Mouse (Mus musculus): ENCODE data around the gene Sco1. TPM values are rescaled to one million over a fixed set of nuclear protein-coding genes. Genes with fewer than 3 reads are reported as not detected.

The Sco1 gene
- polyA plus RNA-seq, 1 experiment from 2014 or later: 18.8 TPM

- H3K27me3 ChIP-seq (ENCODE audit: control insufficient read depth, insufficient read depth, low read length): peaks cover 8% of the 10 kb centered on the region
- ATAC-seq (replicated peaks; ENCODE audit: extremely low read depth, insufficient read depth, low FRiP score): no peak
- WGBS: 90% methylated on average over 16 of the region's 16 CpGs
These were observed 46.8 kb downstream of the Sco1 start for GRCm38 (mm10) chr11:67099241-67099640.

GRCm38 (mm10) chr11:67100169-67100568, 47.7 kb downstream of the Sco1 start:
- H3K9ac ChIP-seq (ENCODE audit: low read length): no peak overlapping the region
- WGBS: 28% methylated on average over 6 of the region's 6 CpGs
- no peak for ATAC-seq (replicated peaks; ENCODE audit: extremely low read depth, insufficient read depth, low FRiP score)
- peaks cover 5% of the 10 kb centered on the region for H3K27me3 ChIP-seq (ENCODE audit: control insufficient read depth, insufficient read depth, low read length)
- H3K4me2 ChIP-seq (ENCODE audit: low read depth, low read length): no peak overlapping the region
- H3K4me1 ChIP-seq (ENCODE audit: control insufficient read depth, insufficient read depth, low read length): peaks cover 6% of the 10 kb centered on the region; the same call in 1 of the 2 replicates
- H3K27ac ChIP-seq (ENCODE audit: low read length): no peak overlapping the region
- no peaks in the 10 kb centered on the region for H3K9me3 ChIP-seq (replicated peaks; ENCODE audit: control insufficient read depth, low read length)
- H3K36me3 ChIP-seq (ENCODE audit: control insufficient read depth, insufficient read depth): no peaks in the 10 kb centered on the region
- no peak overlapping the region for H3K4me3 ChIP-seq (ENCODE audit: low read length)

More at GRCm38 (mm10) chr11:67099241-67099640, 46.8 kb downstream of the Sco1 start:
- no peak overlapping the region for H3K4me2 ChIP-seq (ENCODE audit: low read depth, low read length)
- H3K4me3 ChIP-seq (ENCODE audit: low read length): no peak overlapping the region
- no peaks in the 10 kb centered on the region for H3K4me1 ChIP-seq (ENCODE audit: control insufficient read depth, insufficient read depth, low read length)
- no peak overlapping the region for H3K9ac ChIP-seq (ENCODE audit: low read length)
- H3K27ac ChIP-seq (ENCODE audit: low read length): no peak overlapping the region
- H3K36me3 ChIP-seq (ENCODE audit: control insufficient read depth, insufficient read depth): no peaks in the 10 kb centered on the region
- no peaks in the 10 kb centered on the region for H3K9me3 ChIP-seq (replicated peaks; ENCODE audit: control insufficient read depth, low read length)

- H3K4me2 ChIP-seq (ENCODE audit: low read depth, low read length): no peak overlapping the region
- H3K27me3 ChIP-seq (ENCODE audit: control insufficient read depth, insufficient read depth, low read length): peaks cover 3% of the 10 kb centered on the region; the same call in 1 of the 2 replicates
- no peaks in the 10 kb centered on the region for H3K9me3 ChIP-seq (replicated peaks; ENCODE audit: control insufficient read depth, low read length)
- no peak for ATAC-seq (replicated peaks; ENCODE audit: extremely low read depth, insufficient read depth, low FRiP score)
- H3K9ac ChIP-seq (ENCODE audit: low read length): no peak overlapping the region
- 23% methylated on average over 8 of the region's 8 CpGs for WGBS
- no peaks in the 10 kb centered on the region for H3K36me3 ChIP-seq (ENCODE audit: control insufficient read depth, insufficient read depth)
- H3K27ac ChIP-seq (ENCODE audit: low read length): no peak overlapping the region
- no peak overlapping the region for H3K4me3 ChIP-seq (ENCODE audit: low read length)
- H3K4me1 ChIP-seq (ENCODE audit: control insufficient read depth, insufficient read depth, low read length): peaks cover 8% of the 10 kb centered on the region; the same call in 1 of the 2 replicates
These were observed 49.2 kb downstream of the Sco1 start for GRCm38 (mm10) chr11:67101713-67102112.

- H3K36me3 ChIP-seq (ENCODE audit: control insufficient read depth, insufficient read depth): no peaks in the 10 kb centered on the region
- no peak overlapping the region for H3K27ac ChIP-seq (ENCODE audit: low read length)
- no peaks in the 10 kb centered on the region for H3K9me3 ChIP-seq (replicated peaks; ENCODE audit: control insufficient read depth, low read length)
- 77% methylated on average over 9 of the region's 9 CpGs for WGBS
- H3K27me3 ChIP-seq (ENCODE audit: control insufficient read depth, insufficient read depth, low read length): peaks cover 3% of the 10 kb centered on the region; the same call in 1 of the 2 replicates
- no peak for ATAC-seq (replicated peaks; ENCODE audit: extremely low read depth, insufficient read depth, low FRiP score)
- H3K4me3 ChIP-seq (ENCODE audit: low read length): no peak overlapping the region
- no peak overlapping the region for H3K4me2 ChIP-seq (ENCODE audit: low read depth, low read length)
- H3K4me1 ChIP-seq (ENCODE audit: control insufficient read depth, insufficient read depth, low read length): peaks cover 8% of the 10 kb centered on the region; the same call in 1 of the 2 replicates
- no peak overlapping the region for H3K9ac ChIP-seq (ENCODE audit: low read length)
These were observed 50.8 kb downstream of the Sco1 start for GRCm38 (mm10) chr11:67103256-67103655.

GRCm38 (mm10) chr11:67104242-67104641, 51.8 kb downstream of the Sco1 start:
- peak overlapping the region; percentile 62 for H3K27ac ChIP-seq (ENCODE audit: low read length)
- H3K36me3 ChIP-seq (ENCODE audit: control insufficient read depth, insufficient read depth): no peaks in the 10 kb centered on the region
- H3K9ac ChIP-seq (ENCODE audit: low read length): no peak overlapping the region; the same call in 1 of the 2 replicates
- H3K4me1 ChIP-seq (ENCODE audit: control insufficient read depth, insufficient read depth, low read length): peaks cover 8% of the 10 kb centered on the region; the same call in 1 of the 2 replicates
- no peak overlapping the region for H3K4me2 ChIP-seq (ENCODE audit: low read depth, low read length)
- WGBS: 58% methylated on average over 1 of the region's 1 CpGs
- peaks cover 3% of the 10 kb centered on the region; the same call in 1 of the 2 replicates for H3K27me3 ChIP-seq (ENCODE audit: control insufficient read depth, insufficient read depth, low read length)
- no peaks in the 10 kb centered on the region for H3K9me3 ChIP-seq (replicated peaks; ENCODE audit: control insufficient read depth, low read length)
- ATAC-seq (replicated peaks; ENCODE audit: extremely low read depth, insufficient read depth, low FRiP score): no peak
- no peak overlapping the region for H3K4me3 ChIP-seq (ENCODE audit: low read length)

- WGBS: 34% methylated on average over 11 of the region's 11 CpGs
- Histone ChIP-seq H3K36me3 (ENCODE audit: control insufficient read depth, insufficient read depth) (no peaks in the 10 kb centered on the region), H3K4me3 (ENCODE audit: low read length) (no peak overlapping the region), H3K9me3 (replicated peaks; ENCODE audit: control insufficient read depth, low read length) (no peaks in the 10 kb centered on the region), H3K27ac (ENCODE audit: low read length) (peak overlapping the region; percentile 75), H3K4me2 (ENCODE audit: low read depth, low read length) (no peak overlapping the region), H3K9ac (ENCODE audit: low read length) (peak overlapping the region; percentile 48; the same call in 1 of the 2 replicates), H3K4me1 (ENCODE audit: control insufficient read depth, insufficient read depth, low read length) (peaks cover 8% of the 10 kb centered on the region; the same call in 1 of the 2 replicates), H3K27me3 (ENCODE audit: control insufficient read depth, insufficient read depth, low read length) (no peaks in the 10 kb centered on the region)
- ATAC-seq (replicated peaks; ENCODE audit: extremely low read depth, insufficient read depth, low FRiP score): peak; percentile 87
These were observed 52.2 kb downstream of the Sco1 start for GRCm38 (mm10) chr11:67104714-67105113.

- Histone ChIP-seq H3K4me3 (ENCODE audit: low read length) (no peak overlapping the region), H3K9ac (ENCODE audit: low read length) (peak overlapping the region; percentile 13; the same call in 1 of the 2 replicates), H3K36me3 (ENCODE audit: control insufficient read depth, insufficient read depth) (no peaks in the 10 kb centered on the region), H3K27ac (ENCODE audit: low read length) (peak overlapping the region; percentile 0; the same call in 1 of the 2 replicates), H3K4me2 (ENCODE audit: low read depth, low read length) (no peak overlapping the region), H3K9me3 (replicated peaks; ENCODE audit: control insufficient read depth, low read length) (no peaks in the 10 kb centered on the region), H3K4me1 (ENCODE audit: control insufficient read depth, insufficient read depth, low read length) (peaks cover 8% of the 10 kb centered on the region; the same call in 1 of the 2 replicates), H3K27me3 (ENCODE audit: control insufficient read depth, insufficient read depth, low read length) (no peaks in the 10 kb centered on the region)
- WGBS: 39% methylated on average over 4 of the region's 4 CpGs
- ATAC-seq (replicated peaks; ENCODE audit: extremely low read depth, insufficient read depth, low FRiP score): 0 out of 2 replicates have a peak, but pooled peaks have one; percentile 18
These were observed 53.2 kb downstream of the Sco1 start for GRCm38 (mm10) chr11:67105689-67106088.

GRCm38 (mm10) chr11:67106973-67107372, 54.5 kb downstream of the Sco1 start:
- no peak for ATAC-seq (replicated peaks; ENCODE audit: extremely low read depth, insufficient read depth, low FRiP score)
- H3K27me3 ChIP-seq (ENCODE audit: control insufficient read depth, insufficient read depth, low read length): no peaks in the 10 kb centered on the region

GRCm38 (mm10) chr11:67110168-67110948, 57.9 kb downstream of the Sco1 start:
- WGBS: 34% methylated on average over 5 of the region's 5 CpGs
- no peak overlapping the region for H3K27ac ChIP-seq (ENCODE audit: low read length)
- H3K9me3 ChIP-seq (replicated peaks; ENCODE audit: control insufficient read depth, low read length): no peaks in the 10 kb centered on the region
- H3K36me3 ChIP-seq (ENCODE audit: control insufficient read depth, insufficient read depth): no peaks in the 10 kb centered on the region
- H3K9ac ChIP-seq (ENCODE audit: low read length): no peak overlapping the region
- H3K27me3 ChIP-seq (ENCODE audit: control insufficient read depth, insufficient read depth, low read length): no peaks in the 10 kb centered on the region
- H3K4me2 ChIP-seq (ENCODE audit: low read depth, low read length): no peak overlapping the region
- H3K4me3 ChIP-seq (ENCODE audit: low read length): no peak overlapping the region
- no peak for ATAC-seq (replicated peaks; ENCODE audit: extremely low read depth, insufficient read depth, low FRiP score)
- 0 out of 2 replicates have a peak, but pooled peaks cover 2% of the 10 kb centered on the region for H3K4me1 ChIP-seq (ENCODE audit: control insufficient read depth, insufficient read depth, low read length)

More at GRCm38 (mm10) chr11:67106973-67107372, 54.5 kb downstream of the Sco1 start:
- H3K4me1 ChIP-seq (ENCODE audit: control insufficient read depth, insufficient read depth, low read length): peaks cover 8% of the 10 kb centered on the region; the same call in 1 of the 2 replicates
- H3K36me3 ChIP-seq (ENCODE audit: control insufficient read depth, insufficient read depth): no peaks in the 10 kb centered on the region
- no peak overlapping the region for H3K27ac ChIP-seq (ENCODE audit: low read length)
- H3K4me3 ChIP-seq (ENCODE audit: low read length): no peak overlapping the region
- no peak overlapping the region for H3K4me2 ChIP-seq (ENCODE audit: low read depth, low read length)
- 84% methylated on average over 10 of the region's 10 CpGs for WGBS
- H3K9me3 ChIP-seq (replicated peaks; ENCODE audit: control insufficient read depth, low read length): no peaks in the 10 kb centered on the region
- no peak overlapping the region for H3K9ac ChIP-seq (ENCODE audit: low read length)
